Mouse (Mus musculus) kidney, adult 9 months (tissue): ENCODE results near the gene Cgas.
"Not testable (repeated sequence)": the region's sequence is repeated elsewhere in the genome, so short reads cannot be mapped to it uniquely, and the experiment has no call there.

Experiments
- DNase-seq: peaks from one replicate; pipeline ENCODE4 v3.0.0; 2022

The Cgas gene

GRCm38 (mm10) chr9:78442579-78443392 lies at the start of gene Cgas:
Gene Cgas, minus strand, starts transcription at chr9:78443237.
- DNase-seq, result peak; percentile 60

- no peak for DNase-seq
These were observed 49.2 kb upstream of the Cgas start for GRCm38 (mm10) chr9:78492254-78492653.

- no peak for DNase-seq
These were observed 48.1 kb upstream of the Cgas start for GRCm38 (mm10) chr9:78491169-78491568.

- peak; percentile 71 for DNase-seq
These were observed 45.9 kb upstream of the Cgas start, which contains the start of gene Eef1a1 for GRCm38 (mm10) chr9:78488890-78489420. Gene Eef1a1, minus strand, starts transcription at chr9:78489151.

GRCm38 (mm10) chr9:78488021-78488420 lies 45.0 kb upstream of the Cgas start:
- DNase-seq, result not testable (repeated sequence)

- no peak for DNase-seq
These were observed 41.6 kb upstream of the Cgas start for GRCm38 (mm10) chr9:78484660-78485059.

GRCm38 (mm10) chr9:78482386-78482785 lies 39.3 kb upstream of the Cgas start:
- no peak for DNase-seq

GRCm38 (mm10) chr9:78481423-78482331 lies 38.6 kb upstream of the Cgas start:
- peak; percentile 99 for DNase-seq

GRCm38 (mm10) chr9:78480706-78481358 lies 37.8 kb upstream of the Cgas start:
- peak; percentile 91 for DNase-seq

GRCm38 (mm10) chr9:78480227-78480626 lies 37.2 kb upstream of the Cgas start:
- DNase-seq, result not testable (repeated sequence)

GRCm38 (mm10) chr9:78479308-78479707 lies 36.3 kb upstream of the Cgas start:
- DNase-seq, result not testable (repeated sequence)

- not testable (repeated sequence) for DNase-seq
These were observed 35.1 kb upstream of the Cgas start for GRCm38 (mm10) chr9:78478009-78478605.

- peak; percentile 62 for DNase-seq
These were observed 34.0 kb upstream of the Cgas start for GRCm38 (mm10) chr9:78477021-78477551.

- peak; percentile 24 for DNase-seq
These were observed 33.5 kb upstream of the Cgas start for GRCm38 (mm10) chr9:78476531-78477020.

GRCm38 (mm10) chr9:78475873-78476272 lies 32.8 kb upstream of the Cgas start:
- no peak for DNase-seq

- DNase-seq, result no peak
These were observed 32.3 kb upstream of the Cgas start for GRCm38 (mm10) chr9:78475383-78475780.

GRCm38 (mm10) chr9:78474771-78475382 lies 31.8 kb upstream of the Cgas start:
- DNase-seq, result no peak

GRCm38 (mm10) chr9:78474270-78474669 lies 31.2 kb upstream of the Cgas start:
- no peak for DNase-seq

GRCm38 (mm10) chr9:78473588-78473987 lies 30.6 kb upstream of the Cgas start:
- no peak for DNase-seq

- no peak for DNase-seq
These were observed 22.7 kb upstream of the Cgas start for GRCm38 (mm10) chr9:78465725-78466124.

GRCm38 (mm10) chr9:78463337-78463736 lies 20.3 kb upstream of the Cgas start:
- no peak for DNase-seq
